Mouse (Mus musculus): ENCODE data around the gene Mymx.

DNA sequence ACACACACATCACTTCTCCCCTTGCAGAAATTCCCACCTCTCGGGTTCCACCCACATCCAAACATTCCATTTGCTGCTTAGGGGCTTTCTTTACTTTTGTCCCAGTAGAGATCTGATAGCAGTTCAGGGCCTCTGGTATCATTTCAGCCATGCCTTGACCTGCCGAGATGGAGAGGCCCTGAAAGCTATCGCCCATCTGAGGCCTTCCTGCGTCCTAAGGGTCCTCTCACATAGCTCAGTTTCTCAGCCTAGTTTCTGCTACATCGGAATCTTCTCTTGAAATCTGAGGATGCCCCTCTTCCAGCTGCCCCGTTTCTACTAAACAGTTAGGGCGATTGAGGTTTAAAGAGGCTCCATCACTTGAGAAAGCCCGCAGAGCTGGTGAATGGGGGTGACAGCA, 7.7 kb downstream of the Mymx start:
- no peak for TF ChIP-seq POLR2A (IDR thresholded peaks at IDR 0.05; ENCODE audit: insufficient read depth, low read length)
- no peak for TF ChIP-seq EP300 (IDR thresholded peaks at IDR 0.05; ENCODE audit: insufficient read depth, low read depth, low read length)
